Mouse (Mus musculus): ENCODE data around the gene Zfp866.

Gene Zfp866

DNA sequence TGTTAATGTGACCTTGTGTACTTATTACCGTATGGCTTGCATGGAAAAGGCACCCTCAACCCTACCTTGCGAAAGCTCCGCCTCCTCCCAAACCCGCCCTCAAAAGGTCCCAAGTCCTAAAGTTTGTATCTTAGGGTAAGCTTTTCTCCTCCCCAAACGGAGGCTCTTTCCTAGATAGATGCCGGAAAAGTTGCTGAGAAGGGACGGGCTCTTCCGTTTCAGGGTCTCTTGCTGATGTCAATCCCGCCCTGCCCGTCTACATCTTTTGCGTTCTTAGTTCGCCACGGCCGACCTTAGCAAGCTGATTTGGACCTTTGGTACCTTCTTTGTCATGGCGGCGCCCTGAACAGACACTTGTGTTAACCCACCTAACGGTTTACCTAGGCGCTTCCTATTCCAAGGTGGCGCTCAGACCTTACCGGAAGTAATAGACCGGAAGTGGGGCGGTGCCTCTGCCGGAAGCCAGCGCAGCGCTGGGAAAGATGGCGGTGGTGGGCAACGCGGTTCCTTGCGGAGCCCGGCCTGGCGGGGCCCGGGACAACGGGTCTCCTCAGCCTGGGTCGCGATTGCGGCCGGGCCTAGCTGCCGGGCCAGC lies at the start of gene Zfp866, which contains the start of gene Atp13a1:
TSS of gene Zfp866 (minus strand) at position 406 of the 595 bp plus-strand sequence.
TSS of gene Atp13a1 (plus strand) at position 391 of the 595 bp plus-strand sequence.
- peak; percentile 86 for DNase-seq

- no peak for DNase-seq
These were observed 46.2 kb upstream of the Zfp866 start for GRCm38 (mm10) chr8:69837057-69837682.

GRCm38 (mm10) chr8:69832298-69832853 lies 41.4 kb upstream of the Zfp866 start, which contains the start of gene Pbx4:
Gene Pbx4, plus strand, starts transcription at chr8:69832491.
- DNase-seq, result peak; percentile 86

DNA sequence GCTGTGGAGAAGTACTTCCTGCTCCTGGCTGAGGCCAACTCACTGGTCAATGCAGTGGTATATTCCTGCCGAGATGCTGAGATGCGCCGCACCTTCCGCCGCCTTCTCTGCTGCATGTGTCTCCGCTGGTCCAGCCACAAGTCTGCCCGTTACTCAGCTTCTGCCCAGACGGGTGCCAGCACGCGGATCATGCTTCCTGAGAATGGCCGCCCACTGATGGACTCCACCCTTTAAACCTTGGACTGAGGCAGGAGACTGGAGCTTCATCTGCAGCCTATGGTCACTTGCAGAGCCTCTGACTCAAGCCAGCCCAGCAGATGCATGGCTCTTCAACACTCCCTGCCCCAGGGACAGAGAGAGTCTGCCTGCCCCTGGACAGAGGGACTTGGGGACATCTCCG lies 35.4 kb upstream of the Zfp866 start:
- no peak for DNase-seq

DNA sequence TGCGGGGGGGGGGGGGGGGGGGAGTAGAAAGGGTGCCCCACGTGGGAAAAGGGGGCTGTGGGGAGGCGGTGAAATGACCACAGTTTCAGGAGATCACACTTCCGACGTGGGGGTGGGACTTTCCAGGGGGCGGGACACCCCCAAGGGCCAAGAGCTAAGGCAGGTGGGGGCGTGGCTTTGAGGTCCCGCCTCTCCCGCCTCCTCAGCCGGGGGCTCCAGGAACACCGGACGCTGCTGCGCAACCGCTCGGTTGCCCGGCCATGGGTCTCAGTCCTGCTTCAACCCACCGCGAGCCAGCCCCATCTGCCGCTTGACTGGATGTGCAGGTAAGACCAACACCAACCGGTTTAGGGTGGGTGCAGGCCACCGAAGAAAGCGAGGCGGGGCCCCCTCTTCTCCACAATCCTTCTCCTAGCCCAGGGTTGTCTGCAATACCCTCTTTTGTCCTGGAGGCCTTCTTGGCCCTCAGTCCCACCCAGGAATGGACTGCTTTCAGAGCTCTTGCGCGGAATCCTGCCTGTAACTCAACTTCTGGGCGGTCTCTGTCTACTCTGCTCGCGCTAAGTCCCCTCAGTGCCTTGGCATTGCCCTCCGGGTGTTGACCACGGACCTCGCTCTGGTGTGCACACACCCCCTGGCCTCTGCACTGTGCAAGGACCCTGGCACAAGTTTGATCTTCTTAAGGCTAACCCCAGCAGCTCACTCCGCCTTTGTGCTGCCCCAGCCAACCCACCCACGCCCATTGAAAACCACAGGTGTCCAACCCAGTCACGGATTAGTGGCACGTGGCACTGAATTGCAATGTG lies 31.6 kb upstream of the Zfp866 start, which contains the start of gene Lpar2:
TSS of gene Lpar2 (plus strand) at position 44 of the 806 bp plus-strand sequence.
- no peak for DNase-seq

DNA sequence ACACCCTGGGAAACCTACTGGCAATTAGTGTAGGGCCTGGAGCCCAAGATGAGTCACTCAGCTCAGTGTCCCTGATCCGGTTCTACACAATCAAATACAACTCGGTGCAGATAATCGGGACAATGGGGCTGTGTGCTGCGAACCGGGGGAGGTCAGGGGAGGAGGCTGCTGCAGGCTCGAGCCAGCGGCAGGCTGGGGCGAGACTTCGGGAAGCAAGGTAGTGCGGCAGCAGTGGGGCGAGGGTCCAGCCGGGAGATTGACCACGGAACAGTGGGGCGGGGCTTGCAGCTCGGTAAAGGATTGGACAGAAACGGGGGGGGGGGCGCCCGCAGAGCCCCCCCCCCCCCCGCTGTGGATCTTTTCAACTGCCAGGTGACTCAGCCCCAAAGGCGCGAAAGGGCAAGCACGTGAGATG lies 31.0 kb upstream of the Zfp866 start:
- no peak for DNase-seq

DNA sequence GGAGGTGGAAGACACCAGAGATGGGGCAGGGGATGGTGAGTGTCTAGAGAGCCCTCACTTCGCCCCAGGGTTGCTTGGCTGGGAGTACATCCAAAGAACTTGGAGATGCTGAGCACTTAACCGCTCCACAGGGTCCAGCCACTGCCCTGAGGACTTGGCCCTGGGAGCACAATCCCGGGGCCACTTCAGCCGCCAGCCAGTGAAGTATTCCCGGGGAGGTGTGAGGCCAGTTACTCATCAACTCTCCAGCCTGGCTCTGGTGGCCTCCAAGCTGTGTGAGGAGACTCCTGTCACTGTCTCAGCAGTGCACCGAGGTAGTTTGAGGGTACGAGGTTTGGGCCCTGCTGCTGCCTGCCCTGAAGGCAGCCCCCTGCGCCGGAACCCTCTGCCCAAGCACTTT lies 29.5 kb upstream of the Zfp866 start:
- no peak for DNase-seq

GRCm38 (mm10) chr8:69815396-69815795 lies 24.4 kb upstream of the Zfp866 start:
- no peak for DNase-seq

DNA sequence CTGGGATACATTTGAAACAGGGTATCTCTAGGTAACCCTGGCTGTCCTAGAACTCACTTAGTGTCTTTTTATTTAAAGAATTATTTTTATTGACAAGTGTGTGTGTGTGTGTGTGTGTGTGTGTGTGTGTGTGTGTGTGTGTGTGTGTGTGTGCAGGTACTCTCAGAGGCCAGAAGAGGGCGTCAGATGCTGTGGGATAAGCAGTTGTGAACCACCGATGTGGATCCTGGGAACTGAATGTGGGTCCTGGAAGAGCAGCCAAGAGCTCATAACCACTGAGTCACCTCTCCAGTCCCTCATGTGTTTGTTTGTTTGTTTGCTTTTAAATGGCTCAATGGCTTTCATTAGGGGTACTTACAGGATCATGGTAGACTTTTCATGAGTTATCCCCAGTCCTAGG lies 23.9 kb upstream of the Zfp866 start:
- DNase-seq, result no peak

- DNase-seq, result no peak
These were observed 18.8 kb upstream of the Zfp866 start for GRCm38 (mm10) chr8:69809820-69810219.

DNA sequence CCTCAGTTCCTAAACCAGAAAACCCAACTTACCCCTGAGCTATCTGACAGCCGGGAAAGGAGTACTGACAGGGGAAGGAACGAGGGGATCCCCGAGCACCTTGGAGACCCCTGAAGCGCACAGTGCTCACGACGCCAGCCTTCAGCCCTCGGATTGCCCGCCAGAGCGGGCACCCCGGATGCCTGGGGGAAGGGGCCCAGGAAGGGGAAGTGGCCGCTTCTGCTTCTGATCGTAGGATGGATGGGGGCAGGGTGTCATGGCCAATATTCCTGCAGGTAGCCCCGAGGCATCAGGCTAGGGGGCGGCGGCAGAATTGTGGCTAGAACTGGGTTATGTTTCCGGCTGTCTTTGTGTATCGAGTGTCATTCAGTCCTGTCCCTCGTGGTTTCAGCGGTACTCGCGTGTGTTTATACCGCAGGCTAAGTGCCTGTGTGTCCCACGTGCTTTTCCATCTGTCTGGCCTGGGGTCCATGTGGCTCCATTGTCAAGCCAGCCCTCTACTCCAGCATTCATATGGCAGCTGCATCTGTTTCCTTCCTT lies 18.0 kb upstream of the Zfp866 start:
- no peak for DNase-seq

GRCm38 (mm10) chr8:69808094-69808863 lies 17.3 kb upstream of the Zfp866 start, which contains the start of gene Gmip:
Gene Gmip, plus strand, starts transcription at chr8:69808679.
- DNase-seq, result no peak

DNA sequence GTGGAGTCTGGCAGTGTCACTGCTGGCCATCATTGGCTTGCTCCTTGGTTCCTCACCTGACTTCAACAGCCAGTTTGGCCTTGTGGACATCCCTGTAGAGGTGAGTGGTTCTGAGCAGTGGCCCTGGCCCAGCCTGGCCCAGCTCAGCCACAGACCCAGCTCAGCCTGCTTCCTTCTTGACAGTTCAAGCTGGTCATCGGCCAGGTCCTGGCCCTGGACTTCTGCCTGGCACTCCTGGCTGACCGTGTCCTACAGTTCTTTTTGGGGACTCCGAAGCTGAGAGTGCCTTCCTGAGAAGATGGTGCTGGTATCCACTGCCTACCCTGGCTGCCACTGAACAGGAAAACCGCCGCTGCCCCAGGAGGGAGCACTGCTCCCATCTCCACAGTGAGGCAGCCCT lies 16.3 kb upstream of the Zfp866 start:
- DNase-seq, result no peak

DNA sequence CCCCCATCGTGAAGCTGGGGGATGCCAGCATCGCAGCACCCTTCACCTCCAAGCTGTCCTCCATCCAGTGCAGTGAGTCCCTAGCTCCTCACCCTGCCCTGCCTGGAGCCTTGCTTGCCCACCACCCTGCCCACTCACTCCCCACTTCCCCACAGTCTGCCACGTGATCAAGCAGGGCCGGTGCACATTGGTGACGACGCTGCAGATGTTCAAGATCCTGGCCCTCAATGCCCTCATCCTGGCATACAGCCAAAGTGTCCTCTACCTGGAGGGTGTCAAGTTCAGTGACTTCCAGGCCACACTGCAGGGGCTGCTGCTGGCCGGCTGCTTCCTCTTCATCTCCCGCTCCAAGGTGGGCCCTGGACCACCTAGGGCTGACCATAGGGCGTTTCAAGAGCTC lies 14.5 kb upstream of the Zfp866 start:
- no peak for DNase-seq

DNA sequence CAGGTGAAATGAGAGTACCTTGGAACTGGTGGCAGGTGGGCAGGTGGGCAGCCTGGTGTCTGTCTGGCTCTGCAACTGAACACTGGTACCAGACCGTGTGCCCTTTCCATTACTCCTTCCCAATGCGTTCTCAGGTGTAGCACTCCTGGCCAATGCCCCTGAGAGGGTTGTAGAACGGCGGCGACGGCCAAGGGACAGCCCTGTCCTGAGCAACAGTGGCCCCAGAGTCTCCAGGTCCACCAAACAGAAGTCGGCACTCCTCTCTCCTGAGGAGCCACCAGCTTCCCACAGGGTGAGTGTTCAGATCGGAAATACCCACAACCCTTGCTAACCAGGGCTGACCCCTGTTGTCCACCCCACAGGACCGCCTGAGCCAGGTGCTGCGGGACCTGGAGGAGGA lies 14.1 kb upstream of the Zfp866 start:
- DNase-seq, result no peak

DNA sequence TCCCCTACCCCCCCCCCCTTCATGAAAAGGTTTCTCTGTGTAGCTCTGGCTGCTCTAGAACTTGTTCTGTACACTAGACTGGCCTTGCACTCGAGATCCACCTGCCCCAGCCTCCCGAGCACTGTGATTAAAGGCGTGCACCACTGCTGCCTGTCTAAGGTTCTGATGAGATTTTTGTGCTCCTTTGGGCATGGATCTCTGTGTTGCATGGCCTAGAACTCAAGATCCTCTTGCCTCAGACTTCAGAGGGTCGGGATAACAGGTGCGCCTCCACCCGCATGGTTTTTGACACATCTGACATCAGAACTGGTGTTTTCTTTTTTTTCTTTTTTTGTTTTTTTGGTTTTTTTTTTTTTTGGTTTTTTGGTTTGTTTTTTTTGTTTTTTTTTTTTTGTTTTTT lies 13.6 kb upstream of the Zfp866 start:
- DNase-seq, result no peak

DNA sequence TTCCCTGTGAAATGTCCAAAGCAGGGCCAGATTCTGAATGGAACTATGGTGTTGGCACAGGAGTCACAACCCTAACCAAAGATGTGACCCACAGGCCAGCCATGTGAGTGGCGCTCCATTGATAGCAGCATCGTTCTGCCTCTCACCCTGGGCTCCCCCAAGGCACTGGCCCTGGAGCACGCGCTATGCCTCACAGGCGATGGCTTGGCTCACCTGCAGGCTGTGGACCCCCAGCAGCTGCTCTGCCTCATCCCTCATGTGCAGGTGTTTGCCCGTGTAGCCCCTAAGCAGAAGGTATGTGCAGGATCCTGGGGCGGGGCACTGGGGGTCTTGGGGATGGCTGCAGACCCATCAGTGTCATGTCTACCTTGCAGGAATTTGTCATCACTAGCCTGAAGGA lies 12.4 kb upstream of the Zfp866 start:
- no peak for DNase-seq

GRCm38 (mm10) chr8:69802216-69802615 lies 11.2 kb upstream of the Zfp866 start:
- DNase-seq, result no peak

GRCm38 (mm10) chr8:69801796-69802195 lies 10.8 kb upstream of the Zfp866 start:
- DNase-seq, result no peak

- no peak for DNase-seq
These were observed 9.0 kb upstream of the Zfp866 start for GRCm38 (mm10) chr8:69799946-69800345.

DNA sequence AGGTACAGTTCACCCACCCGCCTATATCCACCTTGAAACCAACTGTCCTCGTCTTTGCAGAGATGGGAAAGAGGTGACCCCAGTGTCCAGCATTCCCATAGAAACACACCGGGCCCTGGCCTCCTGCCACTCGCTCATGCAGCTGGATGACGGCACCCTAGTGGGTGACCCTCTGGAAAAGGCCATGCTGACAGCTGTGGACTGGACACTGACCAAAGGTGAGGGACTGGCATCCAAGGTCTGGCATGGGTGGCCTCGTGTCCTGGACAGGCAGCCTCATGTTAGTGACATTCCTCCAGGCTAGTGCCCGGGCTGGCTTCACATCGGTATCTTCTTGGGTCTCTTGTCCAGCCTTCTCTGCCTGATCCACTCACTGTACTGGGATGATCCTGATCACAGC lies 8.3 kb upstream of the Zfp866 start:
- no peak for DNase-seq

GRCm38 (mm10) chr8:69797661-69798060 lies 6.7 kb upstream of the Zfp866 start:
- DNase-seq, result no peak

Data from cerebellum, adult 11-12 months (tissue).